In genomic region chr13:20090133-20090710, GRCm38 (mm10) we compare ENCODE assay signal across 8 mouse cellular contexts. TPM values are rescaled to one million over a fixed set of nuclear protein-coding genes. Genes with fewer than 3 reads are reported as not detected.
DNase-seq lines count a peak whose midpoint lies in the region; ATAC-seq and TF ChIP-seq lines count a peak whose summit lies in the region.

TSS of gene Elmo1 (plus strand) at chr13:20090596.

- peak within 1 kb of the TSS; percentile 74 for H3K4me3 ChIP-seq in liver, postnatal 0 days (ENCODE audit: low read depth, low read length)
- peak within 1 kb of the TSS; percentile 89 for H3K4me3 ChIP-seq in neural tube, embryonic 14.5 days (ENCODE audit: low read depth, low read length)

- no peaks in the 10 kb centered on the region for H3K36me3 ChIP-seq in liver, postnatal 0 days (replicated peaks; ENCODE audit: insufficient read depth, low read length)
- no peaks in the 10 kb centered on the region for H3K36me3 ChIP-seq in neural tube, embryonic 14.5 days (ENCODE audit: control insufficient read depth, insufficient read depth, low read length)

- peak; percentile 73 for ATAC-seq in liver, postnatal 0 days
- ATAC-seq in neural tube, embryonic 14.5 days (ENCODE audit: low read depth) = peak; percentile 82

- H3K9ac ChIP-seq in liver, postnatal 0 days (replicated peaks) = peak within 1 kb of the TSS; percentile 72
- H3K9ac ChIP-seq in neural tube, embryonic 14.5 days (replicated peaks; ENCODE audit: low read depth, low read length) = peak within 1 kb of the TSS; percentile 66

- intact Hi-C loops in heart, postnatal 25 days (cut with DNase I) = loop anchor here (1.0 to 5.0 kb wide), 3 partner anchors 42 to 183 kb away; no protein-coding TSS in a partner anchor

- H3K27me3 ChIP-seq in liver, postnatal 0 days (ENCODE audit: insufficient read depth, low read length) = peaks cover 24% of the 10 kb centered on the region
- H3K27me3 ChIP-seq in neural tube, embryonic 14.5 days (ENCODE audit: control insufficient read depth, insufficient read depth, low read length) = no peaks in the 10 kb centered on the region

- H3K9me3 ChIP-seq in liver, postnatal 0 days (ENCODE audit: low read length) = no peaks in the 10 kb centered on the region
- H3K9me3 ChIP-seq in neural tube, embryonic 14.5 days (ENCODE audit: control insufficient read depth, low read length) = no peaks in the 10 kb centered on the region

- TF ChIP-seq CTCF in liver, postnatal 0 days (IDR thresholded peaks at IDR 0.05; ENCODE audit: low read depth) = peak; percentile 71

- DNase-seq in ES-CJ7 (ENCODE audit: low read depth, low spot score) = peak; percentile 65
- peak; percentile 25 for DNase-seq in cerebellum, adult 9-10 months
- peak; percentile 66 for DNase-seq in forelimb bud, embryonic 11.5 days (ENCODE audit: low read depth, low spot score)
- peak; percentile 63 for DNase-seq in heart, postnatal 25 days (ENCODE audit: low spot score)
- peak; percentile 43 for DNase-seq in large intestine, adult 2 months (ENCODE audit: low read depth, low spot score)
- peak; percentile 84 for DNase-seq in liver, postnatal 0 days
- DNase-seq in thymus, adult 18-20 months = peak; percentile 60 to 63

- TF ChIP-seq EP300 in liver, postnatal 0 days (IDR thresholded peaks at IDR 0.05; ENCODE audit: low read depth) = no peak

- under 1% methylated on average over 49 of the region's 49 CpGs for WGBS in large intestine, adult 2 months
- under 1% methylated on average over 36 of the region's 49 CpGs for WGBS in liver, postnatal 0 days (ENCODE audit: insufficient replicate concordance)
- WGBS in neural tube, embryonic 14.5 days = under 1% methylated on average over 49 of the region's 49 CpGs

- H3K27ac ChIP-seq in liver, postnatal 0 days (ENCODE audit: low read depth) = peak within 1 kb of the TSS; percentile 83
- H3K27ac ChIP-seq in neural tube, embryonic 14.5 days (ENCODE audit: low read depth, low read length) = peak within 1 kb of the TSS; percentile 73

- H3K4me1 ChIP-seq in liver, postnatal 0 days (ENCODE audit: insufficient read depth) = peaks cover 13% of the 10 kb centered on the region
- no peaks in the 10 kb centered on the region for H3K4me1 ChIP-seq in neural tube, embryonic 14.5 days (ENCODE audit: control insufficient read depth, insufficient read depth, low read length)

- H3K4me2 ChIP-seq in liver, postnatal 0 days (ENCODE audit: low read depth, low read length) = peak within 1 kb of the TSS; percentile 90
- peak within 1 kb of the TSS; percentile 97 for H3K4me2 ChIP-seq in neural tube, embryonic 14.5 days (ENCODE audit: low read depth, low read length)

RNA-seq across cellular contexts. Expression of gene Elmo1, which starts in this region (rescaled TPM):
- total RNA-seq in heart, postnatal 25 days (2021) = 10 to 100 TPM in 1 of 2 experiments, 1 to 10 TPM in 1; 9.8 to 10.2 TPM
- polyA plus RNA-seq in large intestine, adult 2 months (2012; rRNA removed) = 11.3 and 15.9 TPM in 2 replicates
- 2.7 and 3.1 TPM in 2 replicates for polyA plus RNA-seq in liver, postnatal 0 days (2015; fragmentation: Nextera tagmentation; extraction: Ambion mirVana)
- polyA plus RNA-seq in neural tube, embryonic 14.5 days (2014; fragmentation: Nextera tagmentation; extraction: Ambion mirVana) = 48.3 and 49.5 TPM in 2 replicates

Comparison
In these comparisons a context has a peak if more than half of its experiments do, and no peak if none do; other contexts are left out.
1. Peak in every context shown above with its lines: DNase-seq, ATAC-seq, H3K4me3 ChIP-seq and H3K27ac ChIP-seq.
2. DNase-seq: peak in every context shown above with its lines; median percentile 84 in liver, postnatal 0 days; 66 in forelimb bud, embryonic 11.5 days; 65 in ES-CJ7; 63 in heart, postnatal 25 days; 62 in thymus, adult 18-20 months; 43 in large intestine, adult 2 months; 25 in cerebellum, adult 9-10 months.